Mouse (Mus musculus) heart, postnatal 0 days (tissue): Measurements from ENCODE around the gene Zswim8.

Experiments used
- CTCF ChIP-seq: IDR thresholded peaks from 2 replicates; pipeline ENCODE4 v1.5.1; 2016; ENCODE audit warnings: antibody characterized with exemption, control low read depth, low read depth
- EP300 ChIP-seq: IDR thresholded peaks from 2 replicates; pipeline ENCODE4 v1.6.1; 2016; ENCODE audit warnings: antibody characterized with exemption, low read depth

- TF ChIP-seq CTCF, result no peak
- TF ChIP-seq EP300, result no peak
Observed at GRCm38 (mm10) chr14:20701554-20701953, 5.8 kb upstream of the Zswim8 start.
